Mouse (Mus musculus): Measurements from ENCODE around the gene Gbf1. TPM values are rescaled to one million over a fixed set of nuclear protein-coding genes. Genes with fewer than 3 reads are reported as not detected.

Gbf1 gene
- total and polyA plus RNA-seq, 3 experiments: 8.6 to 26.1 (median 18.7) TPM

- no peaks in the 10 kb centered on the region for H3K79me2 ChIP-seq (replicated peaks; ENCODE audit: control insufficient read depth, extremely low read depth, insufficient read depth, poor library complexity, severe bottlenecking)
- H3K36me3 ChIP-seq (replicated peaks in 1 of 2; ENCODE audit: control insufficient read depth in 1 of 2, insufficient read depth in 1 of 2, low read length in 1 of 2): peaks cover 0 to 7% of the 10 kb centered on the region in 2 experiments
- no peaks in the 10 kb centered on the region for H3K9me3 ChIP-seq (replicated peaks; ENCODE audit: low read length)
- dilution Hi-C loops (cut with MboI; ENCODE audit: extremely low pct_ligation_motif_present, extremely low pct_unique_long_range_greater_than_20kb, low sequenced_read_pairs) (no loop called here), in situ Hi-C loops (cut with MboI; ENCODE audit: low pct_ligation_motif_present, low pct_unique_long_range_greater_than_20kb, low sequenced_read_pairs) (no loop called here)
- H3K4me1 ChIP-seq (ENCODE audit: control insufficient read depth in 1 of 2, insufficient read depth in 2 of 2): peaks cover 0 to 34% of the 10 kb centered on the region in 2 experiments; a peak in 2 of 4 replicates
- no peak overlapping the region for H3K9ac ChIP-seq (ENCODE audit: insufficient read depth, low read depth)
- no peaks in the 10 kb centered on the region for H3K27me3 ChIP-seq (replicated peaks)
- TF ChIP-seq KAT2A (IDR thresholded peaks at IDR 0.05; ENCODE audit: insufficient replicate concordance, low read length): no peak
- TF ChIP-seq MAX (IDR thresholded peaks at IDR 0.05; ENCODE audit: low read length): no peak
- TF ChIP-seq CHD1 (IDR thresholded peaks at IDR 0.05; ENCODE audit: low read depth, low read length): no peak
- no peak for TF ChIP-seq CTCF (conservative IDR thresholded peaks at IDR 0.05 in 1 of 2, IDR thresholded peaks at IDR 0.05 in 1 of 2; ENCODE audit: low read depth in 2 of 2, low read length in 2 of 2)
- no peak for TF ChIP-seq BHLHE40 (IDR thresholded peaks at IDR 0.05; ENCODE audit: low read depth, low read length)
- TF ChIP-seq IRF4 (IDR thresholded peaks at IDR 0.05; ENCODE audit: low read depth, low read length): no peak
- TF ChIP-seq E2F4 (IDR thresholded peaks at IDR 0.05; ENCODE audit: insufficient replicate concordance, low read depth, low read length): no peak
- no peak overlapping the region for H3K4me3 ChIP-seq (replicated peaks in 1 of 3; ENCODE audit: low read depth in 2 of 3, low read length in 2 of 3, poor library complexity in 1 of 3)
- no peak overlapping the region for H3K27ac ChIP-seq (ENCODE audit: insufficient read depth, low read depth)
- no peak overlapping the region for H3K4me2 ChIP-seq (ENCODE audit: insufficient read depth, low read depth, poor library complexity, severe bottlenecking)
- DNase-seq (ENCODE audit: extremely low read depth): peak; percentile 65
These were observed 46.6 kb downstream of the Gbf1 start for GRCm38 (mm10) chr19:46198891-46199290.

- Histone ChIP-seq H3K4me2 (ENCODE audit: insufficient read depth, low read depth, poor library complexity, severe bottlenecking) (no peak overlapping the region), H3K79me2 (replicated peaks; ENCODE audit: control insufficient read depth, extremely low read depth, insufficient read depth, poor library complexity, severe bottlenecking) (no peaks in the 10 kb centered on the region; the same call in 1 of the 2 replicates), H3K4me3 (replicated peaks in 1 of 3; ENCODE audit: low read depth in 2 of 3, low read length in 2 of 3, poor library complexity in 1 of 3) (no peak overlapping the region), H3K4me1 (ENCODE audit: control insufficient read depth in 1 of 2, insufficient read depth in 2 of 2) (peaks cover 0 to 5% of the 10 kb centered on the region in 2 experiments; a peak in 1 of 4 replicates), H3K27ac (ENCODE audit: insufficient read depth, low read depth) (no peak overlapping the region), H3K9ac (ENCODE audit: insufficient read depth, low read depth) (no peak overlapping the region), H3K36me3 (replicated peaks in 1 of 2; ENCODE audit: control insufficient read depth in 1 of 2, insufficient read depth in 1 of 2, low read length in 1 of 2) (peaks cover 0 to 3% of the 10 kb centered on the region in 2 experiments), H3K27me3 (replicated peaks) (no peaks in the 10 kb centered on the region), H3K9me3 (replicated peaks; ENCODE audit: low read length) (no peaks in the 10 kb centered on the region)
- DNase-seq (ENCODE audit: extremely low read depth): no peak
- dilution Hi-C loops (cut with MboI; ENCODE audit: extremely low pct_ligation_motif_present, extremely low pct_unique_long_range_greater_than_20kb, low sequenced_read_pairs): no loop called here
- in situ Hi-C loops (cut with MboI; ENCODE audit: low pct_ligation_motif_present, low pct_unique_long_range_greater_than_20kb, low sequenced_read_pairs): no loop called here
- TF ChIP-seq JUND (conservative IDR thresholded peaks at IDR 0.05; ENCODE audit: low read depth, low read length) (no peak), JUN (IDR thresholded peaks at IDR 0.05; ENCODE audit: insufficient read depth, low read depth, low read length) (no peak), USF2 (conservative IDR thresholded peaks at IDR 0.05; ENCODE audit: low read depth, low read length) (no peak), SIN3A (IDR thresholded peaks at IDR 0.05; ENCODE audit: low read length) (no peak), ELF1 (IDR thresholded peaks at IDR 0.05; ENCODE audit: low read depth, low read length) (no peak), MYC (IDR thresholded peaks at IDR 0.05; ENCODE audit: low read depth, low read length) (no peak), ZNF384 (IDR thresholded peaks at IDR 0.05; ENCODE audit: low read depth, low read length) (no peak), CHD1 (IDR thresholded peaks at IDR 0.05; ENCODE audit: low read depth, low read length) (no peak)
These were observed 51.9 kb downstream of the Gbf1 start for GRCm38 (mm10) chr19:46204166-46204565.

GRCm38 (mm10) chr19:46205680-46206079, 53.4 kb downstream of the Gbf1 start:
- peaks cover 0 to 3% of the 10 kb centered on the region in 2 experiments for H3K36me3 ChIP-seq (replicated peaks in 1 of 2; ENCODE audit: control insufficient read depth in 1 of 2, insufficient read depth in 1 of 2, low read length in 1 of 2)
- no peak overlapping the region for H3K4me2 ChIP-seq (ENCODE audit: insufficient read depth, low read depth, poor library complexity, severe bottlenecking)
- TF ChIP-seq ZMIZ1 (IDR thresholded peaks at IDR 0.05; ENCODE audit: low read depth, low read length) (no peak), MEF2A (IDR thresholded peaks at IDR 0.05; ENCODE audit: borderline replicate concordance, low read depth, low read length) (no peak), ZC3H11A (IDR thresholded peaks at IDR 0.05; ENCODE audit: low read depth, low read length) (no peak), POLR2A (IDR thresholded peaks at IDR 0.05; ENCODE audit: low read depth, low read length) (no peak), MAZ (IDR thresholded peaks at IDR 0.05; ENCODE audit: low read depth, low read length) (no peak), NELFE (IDR thresholded peaks at IDR 0.05; ENCODE audit: low read depth, low read length) (no peak), USF2 (conservative IDR thresholded peaks at IDR 0.05; ENCODE audit: low read depth, low read length) (no peak), KAT2A (IDR thresholded peaks at IDR 0.05; ENCODE audit: insufficient replicate concordance, low read length) (no peak), EP300 (IDR thresholded peaks at IDR 0.05; ENCODE audit: low read length) (no peak), TCF12 (IDR thresholded peaks at IDR 0.05; ENCODE audit: low read depth, low read length) (no peak), CHD1 (IDR thresholded peaks at IDR 0.05; ENCODE audit: low read depth, low read length) (no peak), BHLHE40 (IDR thresholded peaks at IDR 0.05; ENCODE audit: low read depth, low read length) (no peak), RCOR1 (conservative IDR thresholded peaks at IDR 0.05; ENCODE audit: low read depth, low read length) (no peak)
- in situ Hi-C loops (cut with MboI; ENCODE audit: low pct_ligation_motif_present, low pct_unique_long_range_greater_than_20kb, low sequenced_read_pairs) (no loop called here), dilution Hi-C loops (cut with MboI; ENCODE audit: extremely low pct_ligation_motif_present, extremely low pct_unique_long_range_greater_than_20kb, low sequenced_read_pairs) (no loop called here)
- H3K4me1 ChIP-seq (ENCODE audit: control insufficient read depth in 1 of 2, insufficient read depth in 2 of 2): no peaks in the 10 kb centered on the region
- no peak overlapping the region for H3K4me3 ChIP-seq (replicated peaks in 1 of 3; ENCODE audit: low read depth in 2 of 3, low read length in 2 of 3, poor library complexity in 1 of 3)
- H3K27ac ChIP-seq (ENCODE audit: insufficient read depth, low read depth): no peak overlapping the region
- no peak overlapping the region for H3K9ac ChIP-seq (ENCODE audit: insufficient read depth, low read depth)
- H3K79me2 ChIP-seq (replicated peaks; ENCODE audit: control insufficient read depth, extremely low read depth, insufficient read depth, poor library complexity, severe bottlenecking): no peaks in the 10 kb centered on the region; the same call in 1 of the 2 replicates
- no peak for DNase-seq (ENCODE audit: extremely low read depth)
- no peaks in the 10 kb centered on the region for H3K9me3 ChIP-seq (replicated peaks; ENCODE audit: low read length)
- no peaks in the 10 kb centered on the region for H3K27me3 ChIP-seq (replicated peaks)
